Mouse (Mus musculus): ENCODE data around the gene Olfm3.

- no peak for TF ChIP-seq POLR2A (IDR thresholded peaks at IDR 0.05; ENCODE audit: insufficient read depth, low read depth, low read length)
- no peak for TF ChIP-seq CTCF (IDR thresholded peaks at IDR 0.05; ENCODE audit: insufficient read depth, low read depth, low read length)
Observed at GRCm38 (mm10) chr3:114907537-114907936, 3.7 kb downstream of the Olfm3 start.

Measured in olfactory bulb, adult 2 months (tissue).